Mouse (Mus musculus) heart, embryonic 10.5 days (tissue): Measurements from ENCODE around the gene Mcur1. TPM values are rescaled to one million over a fixed set of nuclear protein-coding genes. Genes with fewer than 3 reads are reported as not detected.

Source experiments
- DNase-seq: peaks from one replicate; pipeline ENCODE4 v3.0.0-alpha.2; 2017; ENCODE audit warnings: low spot score
- H3K27ac ChIP-seq: fragments of 300-500 bp; sonication (generic); 2 replicates; pipeline ENCODE4 v1.5.1; 2016; ENCODE audit warnings: mild to moderate bottlenecking
- H3K27me3 ChIP-seq: fragments of 300-500 bp; sonication (generic); 2 replicates; pipeline ENCODE4 v1.6.1; 2016; ENCODE audit warnings: mild to moderate bottlenecking; ENCODE audit not compliant: poor library complexity, insufficient read depth, severe bottlenecking
- H3K36me3 ChIP-seq: fragments of 300-500 bp; sonication (generic); 2 replicates; pipeline ENCODE4 v1.6.1; 2016; ENCODE audit warnings: mild to moderate bottlenecking, moderate library complexity
- H3K4me1 ChIP-seq: fragments of 300-500 bp; sonication (generic); 2 replicates; pipeline ENCODE4 v1.6.1; 2016; ENCODE audit warnings: mild to moderate bottlenecking
- H3K4me3 ChIP-seq: fragments of 300-500 bp; sonication (generic); 2 replicates; pipeline ENCODE4 v1.5.1; 2016; ENCODE audit warnings: mild to moderate bottlenecking, moderate library complexity
- H3K9me3 ChIP-seq: fragments of 300-500 bp; sonication (generic); 2 replicates; pipeline ENCODE4 v1.6.1; 2016; ENCODE audit warnings: mild to moderate bottlenecking, moderate library complexity
- WGBS: fragments of 180-500 bp; shearing (Covaris S2); methylation state at CpG from one replicate; pipeline ENCODE4 v1.1.7; 2016; 5-methylcytosine and 5-hydroxymethylcytosine counted together
- polyA plus RNA-seq: library from polyadenylated mRNA; unstranded; fragments of >200 nt; fragmentation: Nextera tagmentation; extraction: Ambion mirVana; gene quantifications from 2 replicates; pipeline ENCODE4 v1.2.1, GENCODE M21; 2016

The Mcur1 gene
- polyA plus RNA-seq, 1 experiment from 2014 or later: 13.6 TPM

DNA sequence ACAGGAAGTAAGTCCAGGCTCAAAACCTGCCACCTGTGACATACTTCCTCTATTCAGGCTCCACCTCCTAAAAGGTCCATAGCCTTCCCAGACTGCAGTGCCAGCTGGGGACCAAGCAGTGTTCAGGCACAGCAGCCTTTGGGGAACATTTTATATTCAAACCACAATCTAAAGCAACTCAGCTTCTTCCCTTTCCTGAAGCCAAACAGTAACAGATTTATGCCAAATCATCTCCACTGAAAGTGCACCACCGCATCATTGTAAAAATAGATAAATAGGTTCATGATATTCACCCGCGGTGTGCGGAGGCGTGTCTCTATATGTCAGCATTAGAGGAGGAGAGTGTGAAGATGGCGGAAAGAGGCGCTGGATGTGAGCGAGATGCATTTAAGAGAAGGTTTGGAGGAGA is 45.0 kb downstream of the Mcur1 start:
- Histone ChIP-seq H3K27ac (no peak overlapping the region), H3K4me3 (no peak overlapping the region), H3K27me3 (no peaks in the 10 kb centered on the region; the same call in 1 of the 2 replicates), H3K36me3 (no peaks in the 10 kb centered on the region), H3K9me3 (no peaks in the 10 kb centered on the region), H3K4me1 (peaks cover 3% of the 10 kb centered on the region; the same call in 1 of the 2 replicates)
- 64% methylated on average over 8 of the region's 8 CpGs for WGBS
- no peak for DNase-seq

DNA sequence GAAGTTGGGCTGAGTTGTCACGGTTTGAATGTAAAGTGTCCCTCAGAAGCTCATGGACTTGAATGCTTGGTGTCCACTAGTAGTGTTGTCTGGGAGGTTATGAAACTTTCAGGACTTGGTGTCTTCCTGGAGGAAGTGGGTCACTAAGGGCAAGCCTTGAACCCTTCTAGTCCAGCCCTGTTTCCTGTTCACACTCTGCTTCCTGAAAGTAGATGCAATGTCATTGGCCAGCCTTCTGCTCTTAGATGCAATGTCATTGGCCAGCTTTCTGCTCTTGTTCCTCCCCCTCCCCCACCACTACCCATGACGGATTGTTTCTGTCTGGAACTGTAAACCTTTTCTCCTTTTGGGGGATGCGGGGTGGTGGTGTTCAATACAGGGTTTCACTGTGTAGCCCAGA is 47.3 kb downstream of the Mcur1 start:
- 86% methylated on average over 3 of the region's 3 CpGs for WGBS

DNA sequence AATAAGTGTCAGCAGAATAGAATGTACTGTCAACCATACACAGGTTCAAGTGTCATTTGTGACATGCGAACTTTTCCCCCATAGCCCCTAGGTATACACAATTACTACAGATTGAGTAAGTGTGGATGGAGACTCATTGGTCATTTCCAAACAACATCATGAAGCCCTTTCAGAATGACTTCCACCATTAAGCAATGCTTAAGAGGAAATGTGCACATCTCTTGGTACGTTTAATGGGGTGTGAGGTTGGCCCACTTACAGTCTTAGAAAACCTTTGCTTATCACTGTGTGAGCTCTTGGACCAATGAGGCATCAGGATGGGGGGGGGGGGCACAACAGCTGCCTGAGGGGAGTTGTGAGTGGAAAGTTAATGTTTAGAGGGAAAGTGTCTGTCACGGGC is 54.2 kb downstream of the Mcur1 start:
- Histone ChIP-seq H3K27me3 (no peaks in the 10 kb centered on the region; the same call in 1 of the 2 replicates), H3K9me3 (no peaks in the 10 kb centered on the region), H3K4me1 (peaks cover 15% of the 10 kb centered on the region), H3K4me3 (no peak overlapping the region), H3K36me3 (no peaks in the 10 kb centered on the region), H3K27ac (no peak overlapping the region)
- 87% methylated on average over 3 of the region's 3 CpGs for WGBS
- no peak for DNase-seq

More for the DNA sequence above, 47.3 kb downstream of the Mcur1 start:
- H3K4me3 ChIP-seq: no peak overlapping the region
- H3K36me3 ChIP-seq: no peaks in the 10 kb centered on the region
- peaks cover 3% of the 10 kb centered on the region; the same call in 1 of the 2 replicates for H3K4me1 ChIP-seq
- no peaks in the 10 kb centered on the region for H3K9me3 ChIP-seq
- H3K27me3 ChIP-seq: no peaks in the 10 kb centered on the region; the same call in 1 of the 2 replicates
- H3K27ac ChIP-seq: no peak overlapping the region
- no peak for DNase-seq

DNA sequence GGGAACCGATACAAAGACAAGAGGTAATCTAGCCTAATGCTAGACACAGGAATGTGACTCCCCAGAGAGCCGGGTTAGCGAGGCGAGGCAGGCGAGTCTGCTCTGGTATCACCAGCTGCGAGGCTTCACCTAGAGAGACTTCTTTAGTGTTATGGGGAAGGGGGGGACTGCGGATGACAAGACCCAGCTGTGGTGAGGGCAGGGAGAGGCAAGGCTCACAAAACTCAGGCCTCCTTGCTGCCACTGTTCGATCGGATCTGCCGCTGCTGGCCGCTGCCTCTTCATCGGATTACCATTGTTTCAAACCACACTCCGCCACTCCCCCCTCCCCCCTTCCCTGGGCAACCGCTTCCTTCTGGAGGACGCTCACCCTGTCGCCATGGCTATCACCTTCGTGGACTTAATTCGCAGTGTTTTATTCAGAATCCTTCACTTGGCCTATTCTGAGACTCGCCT is 56.6 kb downstream of the Mcur1 start:
- Histone ChIP-seq H3K4me3 (peak overlapping the region; percentile 60), H3K27me3 (no peaks in the 10 kb centered on the region), H3K4me1 (peaks cover 13% of the 10 kb centered on the region), H3K27ac (peak overlapping the region; percentile 86), H3K9me3 (no peaks in the 10 kb centered on the region), H3K36me3 (no peaks in the 10 kb centered on the region)
- peak; percentile 80 for DNase-seq
- 1% methylated on average over 19 of the region's 19 CpGs for WGBS

DNA sequence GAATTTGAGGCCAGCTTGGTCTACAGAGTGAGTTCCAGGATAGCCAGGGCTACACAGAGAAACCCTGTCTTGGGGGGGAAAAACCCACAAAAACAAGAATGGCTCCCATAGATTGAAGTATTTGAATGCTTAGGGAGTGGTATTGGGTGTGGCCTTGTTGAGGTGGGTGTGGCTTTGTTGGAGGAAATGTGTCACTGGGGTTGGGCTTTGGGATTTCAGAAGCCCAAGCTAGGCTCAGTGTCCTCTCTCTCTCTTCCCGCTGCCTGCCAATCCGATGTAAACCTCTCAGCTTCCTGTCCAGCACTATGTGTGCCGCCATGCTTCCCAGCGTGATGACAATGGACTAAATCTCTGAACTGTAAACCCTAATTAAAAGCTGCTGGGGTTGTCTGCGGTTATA is 58.4 kb downstream of the Mcur1 start:
- Histone ChIP-seq H3K27ac (no peak overlapping the region), H3K27me3 (no peaks in the 10 kb centered on the region), H3K36me3 (no peaks in the 10 kb centered on the region), H3K9me3 (no peaks in the 10 kb centered on the region), H3K4me3 (no peak overlapping the region), H3K4me1 (peaks cover 16% of the 10 kb centered on the region)
- 88% methylated on average over 5 of the region's 5 CpGs for WGBS
- no peak for DNase-seq

DNA sequence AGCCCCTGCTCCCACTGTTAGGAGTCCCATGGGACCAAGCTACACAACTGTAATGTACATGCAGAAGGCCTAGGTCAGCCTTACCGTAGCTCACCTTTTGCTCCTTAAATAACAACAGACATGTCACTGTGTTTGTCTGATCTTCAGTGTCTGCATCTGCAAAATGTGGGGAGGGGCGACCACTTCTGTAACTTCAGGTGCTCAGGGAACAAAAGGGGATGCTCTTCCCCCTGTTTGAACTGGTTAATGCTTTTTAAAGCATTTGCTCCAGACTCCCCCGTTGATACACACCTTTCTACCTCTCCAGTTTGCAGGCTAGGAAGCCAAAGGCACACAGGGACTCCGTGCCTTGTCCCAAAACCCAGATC is 59.5 kb downstream of the Mcur1 start:
- H3K4me1 ChIP-seq: peaks cover 18% of the 10 kb centered on the region
- H3K36me3 ChIP-seq: no peaks in the 10 kb centered on the region
- WGBS: 91% methylated on average over 4 of the region's 4 CpGs

DNA sequence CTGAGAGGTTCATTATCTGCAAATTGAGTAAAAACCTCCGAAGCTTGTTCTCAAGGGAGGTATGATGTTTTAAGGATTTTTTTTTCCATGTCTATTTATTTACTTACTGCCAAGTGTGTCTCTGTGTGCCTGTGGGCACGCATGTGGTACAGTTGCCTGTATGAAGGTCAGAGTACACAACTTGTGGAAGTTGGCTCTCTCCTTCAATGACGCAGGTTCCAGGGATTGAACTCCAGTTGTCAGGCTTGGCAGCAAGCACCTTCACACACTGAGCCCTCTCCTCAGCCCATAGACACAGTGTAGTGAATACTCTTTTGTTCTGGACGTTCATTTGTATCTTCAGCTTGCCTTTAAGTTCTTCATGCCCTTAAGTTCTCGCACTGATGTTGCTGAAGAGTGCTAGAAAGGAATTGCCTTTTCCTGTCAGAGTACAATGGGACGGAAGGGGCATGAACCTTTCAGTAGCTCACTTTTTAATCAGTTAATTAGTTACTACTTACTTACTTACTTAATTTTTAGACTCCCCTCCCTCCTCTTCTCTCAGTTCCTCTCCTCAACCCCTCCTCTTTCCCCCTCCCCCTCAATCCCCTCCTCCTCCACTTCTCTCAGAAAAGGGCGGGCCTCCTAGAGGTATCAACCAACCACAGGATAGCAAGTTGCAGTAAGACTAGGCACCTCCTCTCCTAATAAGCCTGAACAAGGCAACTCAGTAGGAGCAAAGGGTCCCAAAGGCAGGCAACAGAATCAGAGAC is 60.1 kb downstream of the Mcur1 start:
- Histone ChIP-seq H3K4me3 (no peak overlapping the region), H3K27me3 (no peaks in the 10 kb centered on the region), H3K36me3 (no peaks in the 10 kb centered on the region), H3K4me1 (peaks cover 18% of the 10 kb centered on the region), H3K9me3 (no peaks in the 10 kb centered on the region), H3K27ac (no peak overlapping the region)
- 71% methylated on average over 7 of the region's 7 CpGs for WGBS
- DNase-seq: no peak

More for the DNA sequence above, 59.5 kb downstream of the Mcur1 start:
- DNase-seq: no peak
- H3K27me3 ChIP-seq: no peaks in the 10 kb centered on the region
- H3K27ac ChIP-seq: no peak overlapping the region
- no peaks in the 10 kb centered on the region for H3K9me3 ChIP-seq
- no peak overlapping the region for H3K4me3 ChIP-seq

DNA sequence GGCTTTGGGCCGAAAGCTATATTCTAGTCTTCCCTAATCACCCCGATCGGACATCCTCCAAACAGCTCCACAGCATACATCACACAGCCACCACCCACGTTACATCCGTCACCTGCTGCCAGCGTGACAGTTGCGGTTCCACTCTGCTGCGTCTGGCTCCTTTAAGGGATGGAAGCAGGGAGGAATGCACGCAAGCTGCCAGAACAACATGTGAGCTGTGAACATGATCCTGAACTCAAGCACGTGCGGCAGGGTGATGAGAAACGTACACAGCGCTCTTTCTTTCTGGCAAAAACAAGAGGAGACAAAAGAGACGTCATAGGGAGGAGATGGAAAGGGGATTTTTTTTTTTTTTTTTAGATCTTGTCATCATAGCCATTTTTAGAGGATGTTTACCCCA is 61.1 kb downstream of the Mcur1 start:
- Histone ChIP-seq H3K4me3 (no peak overlapping the region), H3K9me3 (no peaks in the 10 kb centered on the region), H3K4me1 (peaks cover 17% of the 10 kb centered on the region), H3K36me3 (no peaks in the 10 kb centered on the region), H3K27me3 (no peaks in the 10 kb centered on the region), H3K27ac (no peak overlapping the region)
- DNase-seq: no peak
- 79% methylated on average over 14 of the region's 14 CpGs for whole genome bisulfite sequencing

DNA sequence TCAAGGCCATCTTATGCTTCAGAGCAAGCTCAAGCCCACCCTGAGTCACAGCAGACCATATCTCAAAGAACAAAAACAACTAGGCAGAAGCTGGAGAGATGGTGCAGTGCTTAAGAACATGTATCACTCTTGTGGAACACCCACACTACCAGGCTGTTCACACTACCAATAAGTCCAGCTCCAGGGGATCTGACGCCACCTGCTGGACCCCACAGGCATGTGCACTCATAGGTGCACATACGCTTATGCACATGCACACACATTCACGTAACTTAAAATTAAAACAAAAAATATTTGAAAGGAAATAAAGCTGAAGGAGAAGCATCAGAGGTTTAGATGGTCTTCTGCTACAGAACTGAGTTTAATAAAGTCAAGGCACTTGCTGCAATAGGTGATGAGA is 62.2 kb downstream of the Mcur1 start:
- H3K27me3 ChIP-seq: no peaks in the 10 kb centered on the region
- WGBS: 94% methylated on average over 3 of the region's 3 CpGs
- no peak overlapping the region for H3K27ac ChIP-seq
- no peak for DNase-seq
- H3K4me3 ChIP-seq: no peak overlapping the region
- peaks cover 6% of the 10 kb centered on the region; the same call in 1 of the 2 replicates for H3K4me1 ChIP-seq
- no peaks in the 10 kb centered on the region for H3K9me3 ChIP-seq
- no peaks in the 10 kb centered on the region for H3K36me3 ChIP-seq

DNA sequence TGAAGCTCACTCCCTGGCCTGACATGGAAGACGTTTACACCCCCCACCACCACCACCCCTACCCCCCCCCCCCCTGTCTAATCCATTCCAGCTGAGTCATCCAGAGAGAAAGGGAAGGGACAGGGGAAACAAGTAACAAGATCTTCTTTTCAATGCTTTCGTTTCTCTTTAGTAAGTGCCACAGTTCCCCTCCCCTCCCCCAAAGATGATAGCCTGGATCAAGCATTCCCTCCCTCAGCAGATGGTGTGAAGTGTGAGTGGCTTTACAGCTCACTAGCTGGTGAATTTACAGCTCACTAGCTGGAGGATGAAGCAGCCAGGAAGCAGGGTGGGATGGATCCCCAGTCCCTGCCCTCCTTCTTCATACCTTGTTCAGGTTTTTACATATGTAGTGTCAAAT is 63.3 kb downstream of the Mcur1 start:
- 0 out of 2 replicates have a peak, but pooled peaks cover 3% of the 10 kb centered on the region for H3K27me3 ChIP-seq
- no peak overlapping the region for H3K4me3 ChIP-seq
- no peak overlapping the region for H3K27ac ChIP-seq
- H3K4me1 ChIP-seq: peaks cover 5% of the 10 kb centered on the region; the same call in 1 of the 2 replicates
- 3% methylated on average over 2 of the region's 2 CpGs for WGBS
- DNase-seq: no peak
- no peaks in the 10 kb centered on the region for H3K36me3 ChIP-seq
- no peaks in the 10 kb centered on the region for H3K9me3 ChIP-seq

DNA sequence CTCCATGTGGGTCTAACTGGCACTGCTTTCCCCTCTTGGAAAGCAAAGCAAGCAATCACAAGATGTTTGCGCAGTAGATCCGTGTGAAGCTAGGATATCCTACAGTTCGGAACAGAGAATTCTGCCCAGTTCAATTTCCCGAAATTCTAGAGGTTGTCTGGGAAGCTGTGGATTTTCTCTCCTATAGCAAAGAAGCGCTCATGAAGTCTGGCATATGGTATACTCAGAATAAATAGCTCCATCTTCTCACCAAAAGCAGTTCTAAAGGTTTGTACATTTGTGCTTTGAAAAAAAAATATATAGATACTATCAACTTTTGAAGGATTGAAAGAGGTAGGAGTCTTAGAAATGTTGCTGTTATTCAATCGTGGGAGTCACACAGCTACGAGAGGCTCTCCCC is 64.3 kb downstream of the Mcur1 start:
- Histone ChIP-seq H3K27me3 (0 out of 2 replicates have a peak, but pooled peaks cover 3% of the 10 kb centered on the region), H3K36me3 (no peaks in the 10 kb centered on the region), H3K4me1 (peaks cover 5% of the 10 kb centered on the region; the same call in 1 of the 2 replicates), H3K9me3 (no peaks in the 10 kb centered on the region), H3K4me3 (no peak overlapping the region), H3K27ac (no peak overlapping the region)
- WGBS: 83% methylated on average over 7 of the region's 7 CpGs
- DNase-seq: no peak

DNA sequence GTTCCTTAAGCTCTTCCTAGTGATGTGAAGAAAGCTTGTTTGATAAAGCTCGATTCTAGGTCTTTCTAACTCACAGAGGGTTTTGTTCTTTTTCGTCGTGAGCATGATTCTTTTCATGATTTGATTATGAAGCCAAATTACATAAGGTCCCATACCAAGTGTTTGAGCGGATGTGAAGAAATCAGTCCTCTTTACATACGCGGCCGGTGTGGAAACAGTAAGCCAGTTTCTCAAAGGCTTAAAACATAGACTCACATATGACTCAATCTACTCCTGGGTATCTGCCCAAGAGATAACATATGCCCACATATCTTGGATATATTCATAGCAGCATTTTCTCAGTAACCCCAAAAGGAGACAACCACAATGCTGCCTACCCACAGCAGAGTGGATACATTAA is 66.3 kb downstream of the Mcur1 start:
- no peak overlapping the region for H3K4me3 ChIP-seq
- H3K27ac ChIP-seq: no peak overlapping the region
- no peak for DNase-seq
- 85% methylated on average over 7 of the region's 7 CpGs for WGBS
- peaks cover 5% of the 10 kb centered on the region; the same call in 1 of the 2 replicates for H3K4me1 ChIP-seq
- 0 out of 2 replicates have a peak, but pooled peaks cover 3% of the 10 kb centered on the region for H3K27me3 ChIP-seq
- no peaks in the 10 kb centered on the region for H3K9me3 ChIP-seq
- H3K36me3 ChIP-seq: no peaks in the 10 kb centered on the region

DNA sequence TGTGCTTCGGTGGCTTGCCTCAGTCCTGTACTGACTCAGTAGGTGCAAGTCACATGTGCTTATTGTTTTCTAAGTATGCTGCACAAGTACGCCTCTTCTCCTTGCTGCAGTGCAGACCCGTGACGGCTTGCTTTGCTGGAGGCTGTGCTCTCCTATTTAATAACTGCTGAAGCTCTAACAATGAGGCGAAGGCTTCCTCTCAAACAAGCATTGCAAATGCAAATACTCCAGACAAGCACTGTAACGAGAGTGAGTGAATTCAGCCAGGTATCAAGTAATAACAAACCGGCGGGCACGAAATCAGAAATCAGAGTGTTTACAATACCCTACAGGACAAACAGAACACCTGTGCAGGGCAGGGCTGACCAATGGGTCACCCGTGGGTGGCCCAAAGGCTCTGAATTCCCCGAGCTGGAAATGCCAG is 66.9 kb downstream of the Mcur1 start:
- no peaks in the 10 kb centered on the region for H3K9me3 ChIP-seq
- H3K27me3 ChIP-seq: 0 out of 2 replicates have a peak, but pooled peaks cover 3% of the 10 kb centered on the region
- H3K4me3 ChIP-seq: no peak overlapping the region
- no peaks in the 10 kb centered on the region for H3K36me3 ChIP-seq
- no peak for DNase-seq
- peaks cover 5% of the 10 kb centered on the region; the same call in 1 of the 2 replicates for H3K4me1 ChIP-seq
- WGBS: 79% methylated on average over 11 of the region's 11 CpGs
- H3K27ac ChIP-seq: no peak overlapping the region
